Mouse (Mus musculus): Measurements from ENCODE around the gene Auts2. TPM values are rescaled to one million over a fixed set of nuclear protein-coding genes. Genes with fewer than 3 reads are reported as not detected.

Auts2 gene
- polyA plus RNA-seq, 1 experiment from 2014 or later: 94.8 TPM

- H3K4me1 ChIP-seq: peaks cover 80% of the 10 kb centered on the region
- peak overlapping the region; percentile 8; the same call in 1 of the 2 replicates for H3K9ac ChIP-seq
- peak overlapping the region; percentile 51 for H3K4me2 ChIP-seq
- 13% methylated on average over 15 of the region's 15 CpGs for WGBS
- H3K27ac ChIP-seq: peak overlapping the region; percentile 63; the same call in 1 of the 2 replicates
- H3K36me3 ChIP-seq (replicated peaks): peaks cover 17% of the 10 kb centered on the region
- H3K9me3 ChIP-seq: no peaks in the 10 kb centered on the region
- peaks cover 5% of the 10 kb centered on the region; the same call in 1 of the 2 replicates for H3K27me3 ChIP-seq
- ATAC-seq (ENCODE audit: low FRiP score): peak; percentile 81
- H3K4me3 ChIP-seq (replicated peaks): peak overlapping the region; percentile 24
These were observed 1011.2 kb downstream of the Auts2 start for GRCm38 (mm10) chr5:131531744-131532552.

GRCm38 (mm10) chr5:131530828-131531227 is 1012.3 kb downstream of the Auts2 start:
- peaks cover 5% of the 10 kb centered on the region; the same call in 1 of the 2 replicates for H3K27me3 ChIP-seq
- H3K9ac ChIP-seq: no peak overlapping the region
- H3K4me3 ChIP-seq (replicated peaks): peak overlapping the region; percentile 24
- ATAC-seq (ENCODE audit: low FRiP score): no peak
- peak overlapping the region; percentile 63; the same call in 1 of the 2 replicates for H3K27ac ChIP-seq
- peaks cover 17% of the 10 kb centered on the region for H3K36me3 ChIP-seq (replicated peaks)
- H3K4me1 ChIP-seq: peaks cover 89% of the 10 kb centered on the region
- no peaks in the 10 kb centered on the region for H3K9me3 ChIP-seq
- peak overlapping the region; percentile 51 for H3K4me2 ChIP-seq
- 30% methylated on average over 2 of the region's 2 CpGs for WGBS

- Histone ChIP-seq H3K9ac (no peak overlapping the region), H3K4me1 (peaks cover 82% of the 10 kb centered on the region), H3K4me2 (peak overlapping the region; percentile 8; the same call in 1 of the 2 replicates), H3K36me3 (replicated peaks) (peaks cover 10% of the 10 kb centered on the region), H3K27ac (peak overlapping the region; percentile 54; the same call in 1 of the 2 replicates), H3K9me3 (no peaks in the 10 kb centered on the region), H3K27me3 (peaks cover 5% of the 10 kb centered on the region; the same call in 1 of the 2 replicates), H3K4me3 (replicated peaks) (no peak overlapping the region)
- 9% methylated on average over 3 of the region's 3 CpGs for whole genome bisulfite sequencing
- ATAC-seq (ENCODE audit: low FRiP score): peak; percentile 30; the same call in 1 of the 2 replicates
These were observed 1016.5 kb downstream of the Auts2 start for GRCm38 (mm10) chr5:131526666-131527065.

- Histone ChIP-seq H3K4me3 (replicated peaks) (no peak overlapping the region), H3K4me1 (peaks cover 69% of the 10 kb centered on the region), H3K27me3 (peaks cover 5% of the 10 kb centered on the region; the same call in 1 of the 2 replicates), H3K4me2 (no peak overlapping the region), H3K36me3 (replicated peaks) (peaks cover 9% of the 10 kb centered on the region), H3K9me3 (no peaks in the 10 kb centered on the region), H3K27ac (no peak overlapping the region), H3K9ac (no peak overlapping the region)
- no peak for ATAC-seq (ENCODE audit: low FRiP score)
- 52% methylated on average over 12 of the region's 12 CpGs for WGBS
These were observed 1018.2 kb downstream of the Auts2 start for GRCm38 (mm10) chr5:131524900-131525465.

GRCm38 (mm10) chr5:131519560-131519959 is 1023.6 kb downstream of the Auts2 start:
- peaks cover 3% of the 10 kb centered on the region; the same call in 1 of the 2 replicates for H3K36me3 ChIP-seq (replicated peaks)
- H3K9ac ChIP-seq: no peak overlapping the region
- WGBS: 92% methylated on average over 3 of the region's 3 CpGs
- H3K4me2 ChIP-seq: no peak overlapping the region
- no peak overlapping the region for H3K27ac ChIP-seq
- no peaks in the 10 kb centered on the region for H3K9me3 ChIP-seq
- H3K27me3 ChIP-seq: no peaks in the 10 kb centered on the region
- peaks cover 49% of the 10 kb centered on the region for H3K4me1 ChIP-seq
- no peak for ATAC-seq (ENCODE audit: low FRiP score)
- no peak overlapping the region for H3K4me3 ChIP-seq (replicated peaks)

- Histone ChIP-seq H3K4me3 (replicated peaks) (no peak overlapping the region), H3K27ac (no peak overlapping the region), H3K9ac (no peak overlapping the region), H3K27me3 (no peaks in the 10 kb centered on the region), H3K4me1 (peaks cover 57% of the 10 kb centered on the region), H3K9me3 (no peaks in the 10 kb centered on the region), H3K36me3 (replicated peaks) (peaks cover 10% of the 10 kb centered on the region), H3K4me2 (no peak overlapping the region)
- ATAC-seq (ENCODE audit: low FRiP score): no peak
- 77% methylated on average over 4 of the region's 4 CpGs for WGBS
These were observed 1025.5 kb downstream of the Auts2 start for GRCm38 (mm10) chr5:131517677-131518076.

- peaks cover 16% of the 10 kb centered on the region for H3K36me3 ChIP-seq (replicated peaks)
- no peaks in the 10 kb centered on the region for H3K27me3 ChIP-seq
- H3K4me1 ChIP-seq: peaks cover 59% of the 10 kb centered on the region
- WGBS: 24% methylated on average over 14 of the region's 14 CpGs
- no peaks in the 10 kb centered on the region for H3K9me3 ChIP-seq
- no peak overlapping the region for H3K9ac ChIP-seq
- no peak overlapping the region for H3K4me2 ChIP-seq
- H3K4me3 ChIP-seq (replicated peaks): no peak overlapping the region
- peak overlapping the region; percentile 26; the same call in 1 of the 2 replicates for H3K27ac ChIP-seq
- ATAC-seq (ENCODE audit: low FRiP score): no peak
These were observed 1027.3 kb downstream of the Auts2 start for GRCm38 (mm10) chr5:131515707-131516407.

- H3K4me3 ChIP-seq (replicated peaks): no peak overlapping the region
- peaks cover 15% of the 10 kb centered on the region for H3K36me3 ChIP-seq (replicated peaks)
- no peak overlapping the region for H3K9ac ChIP-seq
- 0 out of 2 replicates have a peak overlapping the region, but pooled peaks have one; percentile 19 for H3K27ac ChIP-seq
- 44% methylated on average over 3 of the region's 3 CpGs for WGBS
- no peaks in the 10 kb centered on the region for H3K9me3 ChIP-seq
- H3K4me2 ChIP-seq: no peak overlapping the region
- no peak for ATAC-seq (ENCODE audit: low FRiP score)
- H3K27me3 ChIP-seq: no peaks in the 10 kb centered on the region
- peaks cover 59% of the 10 kb centered on the region for H3K4me1 ChIP-seq
These were observed 1029.4 kb downstream of the Auts2 start for GRCm38 (mm10) chr5:131513753-131514152.

- Histone ChIP-seq H3K4me3 (replicated peaks) (no peak overlapping the region), H3K36me3 (replicated peaks) (peaks cover 17% of the 10 kb centered on the region), H3K9me3 (no peaks in the 10 kb centered on the region), H3K27ac (no peak overlapping the region), H3K4me1 (peaks cover 50% of the 10 kb centered on the region), H3K4me2 (no peak overlapping the region), H3K27me3 (no peaks in the 10 kb centered on the region), H3K9ac (no peak overlapping the region)
- 94% methylated on average over 10 of the region's 10 CpGs for WGBS
- ATAC-seq (ENCODE audit: low FRiP score): no peak
These were observed 1030.5 kb downstream of the Auts2 start for GRCm38 (mm10) chr5:131512617-131513016.

- H3K4me1 ChIP-seq: peaks cover 31% of the 10 kb centered on the region
- H3K4me3 ChIP-seq (replicated peaks): no peak overlapping the region
- WGBS: 88% methylated on average over 5 of the region's 5 CpGs
- ATAC-seq (ENCODE audit: low FRiP score): no peak
- H3K27ac ChIP-seq: no peak overlapping the region
- H3K9ac ChIP-seq: no peak overlapping the region
- H3K4me2 ChIP-seq: no peak overlapping the region
- no peaks in the 10 kb centered on the region for H3K27me3 ChIP-seq
- peaks cover 23% of the 10 kb centered on the region for H3K36me3 ChIP-seq (replicated peaks)
- 0 out of 2 replicates have a peak, but pooled peaks cover 3% of the 10 kb centered on the region for H3K9me3 ChIP-seq
These were observed 1032.5 kb downstream of the Auts2 start for GRCm38 (mm10) chr5:131510659-131511058.

- Histone ChIP-seq H3K27ac (no peak overlapping the region), H3K4me3 (replicated peaks) (no peak overlapping the region), H3K36me3 (replicated peaks) (peaks cover 20% of the 10 kb centered on the region), H3K4me2 (no peak overlapping the region), H3K27me3 (no peaks in the 10 kb centered on the region), H3K4me1 (peaks cover 22% of the 10 kb centered on the region), H3K9ac (no peak overlapping the region), H3K9me3 (0 out of 2 replicates have a peak, but pooled peaks cover 3% of the 10 kb centered on the region)
- WGBS: 95% methylated on average over 4 of the region's 4 CpGs
- ATAC-seq (ENCODE audit: low FRiP score): no peak
These were observed 1033.8 kb downstream of the Auts2 start for GRCm38 (mm10) chr5:131509315-131509714.

- no peak overlapping the region for H3K4me2 ChIP-seq
- no peaks in the 10 kb centered on the region for H3K27me3 ChIP-seq
- 91% methylated on average over 4 of the region's 4 CpGs for WGBS
- H3K27ac ChIP-seq: no peak overlapping the region
- ATAC-seq (ENCODE audit: low FRiP score): no peak
- no peaks in the 10 kb centered on the region; the same call in 1 of the 2 replicates for H3K9me3 ChIP-seq
- no peak overlapping the region for H3K9ac ChIP-seq
- H3K36me3 ChIP-seq (replicated peaks): no peaks in the 10 kb centered on the region; the same call in none of the 2 replicates
- H3K4me1 ChIP-seq: peaks cover 18% of the 10 kb centered on the region
- no peak overlapping the region for H3K4me3 ChIP-seq (replicated peaks)
These were observed 1044.3 kb downstream of the Auts2 start for GRCm38 (mm10) chr5:131498865-131499264.

All from forebrain, embryonic 12.5 days (tissue).